In the genomic region with DNA sequence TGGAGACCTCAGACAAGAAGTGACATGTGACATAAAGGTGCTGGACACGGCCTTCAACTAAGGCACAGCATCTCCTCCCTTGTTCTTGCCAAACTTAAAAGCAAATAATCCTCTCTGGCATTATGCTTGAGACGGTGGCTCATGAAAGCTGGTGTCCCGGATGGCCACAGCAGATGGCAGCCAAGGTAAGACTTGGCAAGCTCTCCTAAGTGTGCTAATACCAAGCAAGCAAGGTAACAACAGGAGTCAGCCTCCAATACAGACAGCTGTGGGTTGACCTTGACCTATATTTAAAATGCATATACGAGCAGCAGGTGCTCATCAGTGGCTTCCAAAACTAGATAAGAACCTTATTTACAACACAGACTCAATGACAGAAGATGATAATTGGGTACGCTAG, we compare ENCODE assay signal across 22 mouse cellular contexts. TPM values are rescaled to one million over a fixed set of nuclear protein-coding genes. Genes with fewer than 3 reads are reported as not detected.
DNase-seq lines count a peak whose midpoint lies in the region; ATAC-seq and TF ChIP-seq lines count a peak whose summit lies in the region.
"Had no signal": no experiment of that assay in that cellular context is flagged by ENCODE, and none has a peak within 500 bp of the region (broad histone marks: within the 10 kb centered on the region; RNA-seq: fewer than 3 reads in every experiment).

No protein-coding gene starts in this region.

- no peak overlapping the region for H3K4me3 ChIP-seq in forebrain, postnatal 0 days (ENCODE audit: low read depth, low read length)
- no peak overlapping the region for H3K4me3 ChIP-seq in forebrain, embryonic 12.5 days (replicated peaks)
- H3K4me3 ChIP-seq in lung, adult 2 months (replicated peaks; ENCODE audit: extremely low read depth, low read depth, low read length), result no peak overlapping the region
- H3K4me3 ChIP-seq: forebrain, embryonic 10.5 days; heart, embryonic 15.5 days; limb, embryonic 12.5 days; liver, embryonic 15.5 days; megakaryocyte, embryonic 14.5 days; midbrain, embryonic 15.5 days had no signal

- no peak for DNase-seq in forebrain, postnatal 0 days
- DNase-seq in ovary, postnatal 14 days (ENCODE audit: low spot score), result peak; percentile 2
- DNase-seq in ovary, postnatal 10 days (ENCODE audit: low spot score), result no peak
- DNase-seq in cerebellum, adult 9-11 months, result peak; percentile 47
- DNase-seq in spleen, adult 18-20 months, result no peak
- DNase-seq in lung, adult 2 months, result no peak
- DNase-seq: adrenal gland, postnatal 10 days; heart, adult 18-20 months; kidney, adult 2 months; kidney, postnatal 25 days; layer of hippocampus, adult 9-11 months; lung, postnatal 10 days; right cerebral cortex, postnatal 14 days; thymus, postnatal 25 days had no signal

- no peak overlapping the region for H3K27ac ChIP-seq in forebrain, postnatal 0 days (ENCODE audit: low read depth, low read length)
- H3K27ac ChIP-seq in forebrain, embryonic 12.5 days, result no peak overlapping the region
- H3K27ac ChIP-seq: forebrain, embryonic 10.5 days; heart, embryonic 15.5 days; limb, embryonic 12.5 days; liver, embryonic 15.5 days; midbrain, embryonic 15.5 days; stomach, postnatal 0 days had no signal

- WGBS in forebrain, postnatal 0 days, result 83% methylated on average over 5 of the region's 5 CpGs
- 90% methylated on average over 5 of the region's 5 CpGs for WGBS in forebrain, embryonic 12.5 days
- 87% methylated on average over 5 of the region's 5 CpGs for WGBS in lung, adult 2 months

- 0 out of 2 replicates have a peak, but pooled peaks have one; percentile 12 for TF ChIP-seq CTCF in forebrain, postnatal 0 days (IDR thresholded peaks at IDR 0.05; ENCODE audit: low read depth)
- TF ChIP-seq CTCF in lung, adult 2 months (IDR thresholded peaks at IDR 0.05; ENCODE audit: insufficient read depth, low read length), result no peak

- H3K36me3 ChIP-seq in forebrain, postnatal 0 days (ENCODE audit: insufficient read depth), result peaks cover 48% of the 10 kb centered on the region
- H3K36me3 ChIP-seq in forebrain, embryonic 12.5 days (replicated peaks), result peaks cover 50% of the 10 kb centered on the region

- no peak for ATAC-seq in forebrain, postnatal 0 days
- no peak for ATAC-seq in forebrain, embryonic 12.5 days (ENCODE audit: low FRiP score)
- ATAC-seq: midbrain, embryonic 15.5 days had no signal

- H3K4me2 ChIP-seq in forebrain, postnatal 0 days (ENCODE audit: low read depth), result no peak overlapping the region
- no peak overlapping the region for H3K4me2 ChIP-seq in forebrain, embryonic 12.5 days
- H3K4me2 ChIP-seq: heart, embryonic 15.5 days; limb, embryonic 12.5 days; liver, embryonic 15.5 days; midbrain, embryonic 15.5 days had no signal

- no peak for TF ChIP-seq POLR2A in lung, adult 2 months (IDR thresholded peaks at IDR 0.05; ENCODE audit: borderline replicate concordance, extremely low read depth, low read depth, low read length)

- H3K27me3 ChIP-seq in forebrain, postnatal 0 days (ENCODE audit: insufficient read depth, low read length), result no peaks in the 10 kb centered on the region
- no peaks in the 10 kb centered on the region for H3K27me3 ChIP-seq in forebrain, embryonic 12.5 days
- H3K27me3 ChIP-seq: heart, embryonic 15.5 days; limb, embryonic 12.5 days; liver, embryonic 15.5 days; megakaryocyte, embryonic 14.5 days; midbrain, embryonic 15.5 days had no signal

- no peaks in the 10 kb centered on the region for H3K4me1 ChIP-seq in forebrain, postnatal 0 days (ENCODE audit: insufficient read depth)
- H3K4me1 ChIP-seq in forebrain, embryonic 12.5 days, result no peaks in the 10 kb centered on the region
- no peaks in the 10 kb centered on the region for H3K4me1 ChIP-seq in lung, adult 2 months (ENCODE audit: control insufficient read depth, insufficient read depth, low read length)
- H3K4me1 ChIP-seq: forebrain, embryonic 10.5 days; limb, embryonic 12.5 days; liver, embryonic 15.5 days; megakaryocyte, embryonic 14.5 days; midbrain, embryonic 15.5 days had no signal

- no peak overlapping the region for H3K9ac ChIP-seq in forebrain, postnatal 0 days
- no peak overlapping the region for H3K9ac ChIP-seq in forebrain, embryonic 12.5 days
- H3K9ac ChIP-seq: heart, embryonic 15.5 days; limb, embryonic 12.5 days; liver, embryonic 15.5 days; midbrain, embryonic 15.5 days had no signal

- H3K9me3 ChIP-seq in forebrain, postnatal 0 days (ENCODE audit: low read length), result no peaks in the 10 kb centered on the region
- no peaks in the 10 kb centered on the region for H3K9me3 ChIP-seq in forebrain, embryonic 12.5 days
- H3K9me3 ChIP-seq: forebrain, embryonic 10.5 days; heart, embryonic 15.5 days; limb, embryonic 12.5 days; liver, embryonic 15.5 days; megakaryocyte, embryonic 14.5 days; midbrain, embryonic 15.5 days had no signal

RNA-seq across cellular contexts. Expression of gene Mettl25, which starts 9.1 kb away (rescaled TPM):
- 17.5 and 21.5 TPM in 2 replicates for total RNA-seq in forebrain, postnatal 0 days (2014; rRNA removed)
- polyA plus RNA-seq in forebrain, postnatal 0 days (2015; fragmentation: Nextera tagmentation; extraction: Ambion mirVana), result 13.6 and 15.3 TPM in 2 replicates
- polyA plus RNA-seq in forebrain, embryonic 12.5 days (2016; fragmentation: Nextera tagmentation; extraction: Ambion mirVana), result 14.7 and 16.2 TPM in 2 replicates
- polyA plus RNA-seq in lung, adult 2 months (2012; rRNA removed), result 4.8 and 5.3 TPM in 2 replicates

RNA-seq across cellular contexts. Expression of gene Ccdc59, which starts 9.4 kb away (rescaled TPM):
- total RNA-seq in forebrain, postnatal 0 days (2014; rRNA removed), result 22.7 and 24.5 TPM in 2 replicates
- polyA plus RNA-seq in forebrain, postnatal 0 days (2015; fragmentation: Nextera tagmentation; extraction: Ambion mirVana), result 47.2 and 52.6 TPM in 2 replicates
- 52.6 and 59.8 TPM in 2 replicates for polyA plus RNA-seq in forebrain, embryonic 12.5 days (2016; fragmentation: Nextera tagmentation; extraction: Ambion mirVana)
- polyA plus RNA-seq in lung, adult 2 months (2012; rRNA removed), result 5.1 and 5.9 TPM in 2 replicates

Comparison
In these comparisons a context has a peak if more than half of its experiments do, and no peak if none do; other contexts are left out.
1. DNase-seq: peak in ovary, postnatal 14 days (single experiment) and cerebellum, adult 9-11 months (single experiment); none in forebrain, postnatal 0 days (single experiment), ovary, postnatal 10 days (single experiment), spleen, adult 18-20 months (0 of 2) and lung, adult 2 months (single experiment).